Mouse (Mus musculus): Measurements from ENCODE around the gene Dars2. TPM values are rescaled to one million over a fixed set of nuclear protein-coding genes. Genes with fewer than 3 reads are reported as not detected.
A peak's percentile ranks its signal among the peaks of the same experiment; 100 is the strongest.

Gene Dars2
- total and polyA plus RNA-seq, 3 experiments = 46.2 to 64.7 (median 55.3) TPM

- Histone ChIP-seq H3K4me3 (replicated peaks in 1 of 3; ENCODE audit: low read depth in 2 of 3, low read length in 2 of 3, poor library complexity in 1 of 3) (no peak overlapping the region), H3K27me3 (replicated peaks) (no peaks in the 10 kb centered on the region), H3K36me3 (replicated peaks in 1 of 2; ENCODE audit: control insufficient read depth in 1 of 2, insufficient read depth in 1 of 2, low read length in 1 of 2) (peaks cover 6 to 37% of the 10 kb centered on the region in 2 experiments), H3K9me3 (replicated peaks; ENCODE audit: low read length) (no peaks in the 10 kb centered on the region), H3K27ac (ENCODE audit: insufficient read depth, low read depth) (no peak overlapping the region), H3K9ac (ENCODE audit: insufficient read depth, low read depth) (no peak overlapping the region), H3K79me2 (replicated peaks; ENCODE audit: control insufficient read depth, extremely low read depth, insufficient read depth, poor library complexity, severe bottlenecking) (peaks cover 35% of the 10 kb centered on the region), H3K4me1 (ENCODE audit: control insufficient read depth in 1 of 2, insufficient read depth in 2 of 2) (peaks cover 2 to 40% of the 10 kb centered on the region in 2 experiments; a peak in 2 of 4 replicates), H3K4me2 (ENCODE audit: insufficient read depth, low read depth, poor library complexity, severe bottlenecking) (no peak overlapping the region)
- in situ Hi-C loops (cut with MboI; ENCODE audit: low pct_ligation_motif_present, low pct_unique_long_range_greater_than_20kb, low sequenced_read_pairs) = no loop called here
- dilution Hi-C loops (cut with MboI; ENCODE audit: extremely low pct_ligation_motif_present, extremely low pct_unique_long_range_greater_than_20kb, low sequenced_read_pairs) = no loop called here
- TF ChIP-seq ETS1 (conservative IDR thresholded peaks at IDR 0.05; ENCODE audit: low read depth, low read length) (no peak), MAZ (IDR thresholded peaks at IDR 0.05; ENCODE audit: low read depth, low read length) (no peak), ZNF384 (IDR thresholded peaks at IDR 0.05; ENCODE audit: low read depth, low read length) (no peak), PAX5 (IDR thresholded peaks at IDR 0.05; ENCODE audit: low read length) (no peak), IRF4 (IDR thresholded peaks at IDR 0.05; ENCODE audit: low read depth, low read length) (no peak), JUN (IDR thresholded peaks at IDR 0.05; ENCODE audit: insufficient read depth, low read depth, low read length) (no peak), ZKSCAN1 (IDR thresholded peaks at IDR 0.05; ENCODE audit: borderline replicate concordance, low read depth, low read length) (no peak), POLR2A (IDR thresholded peaks at IDR 0.05; ENCODE audit: low read depth, low read length) (no peak), BHLHE40 (IDR thresholded peaks at IDR 0.05; ENCODE audit: low read depth, low read length) (no peak), MAFK (IDR thresholded peaks at IDR 0.05; ENCODE audit: insufficient replicate concordance, low read length) (no peak), SMC3 (IDR thresholded peaks at IDR 0.05; ENCODE audit: low read depth, low read length) (no peak), USF2 (conservative IDR thresholded peaks at IDR 0.05; ENCODE audit: low read depth, low read length) (no peak), MEF2A (IDR thresholded peaks at IDR 0.05; ENCODE audit: borderline replicate concordance, low read depth, low read length) (no peak), NELFE (IDR thresholded peaks at IDR 0.05; ENCODE audit: low read depth, low read length) (no peak), MXI1 (IDR thresholded peaks at IDR 0.05; ENCODE audit: low read depth, low read length) (no peak)
- DNase-seq (ENCODE audit: extremely low read depth) = no peak
These were observed 6.8 kb upstream of the Dars2 start for GRCm38 (mm10) chr1:161077243-161077642.

- in situ Hi-C loops (cut with MboI; ENCODE audit: low pct_ligation_motif_present, low pct_unique_long_range_greater_than_20kb, low sequenced_read_pairs) = no loop called here
- H3K4me1 ChIP-seq (ENCODE audit: control insufficient read depth in 1 of 2, insufficient read depth in 2 of 2) = peaks cover 2 to 40% of the 10 kb centered on the region in 2 experiments; a peak in 2 of 4 replicates
These were observed 5.8 kb upstream of the Dars2 start for GRCm38 (mm10) chr1:161076238-161076637.

More at GRCm38 (mm10) chr1:161076238-161076637, 5.8 kb upstream of the Dars2 start:
- dilution Hi-C loops (cut with MboI; ENCODE audit: extremely low pct_ligation_motif_present, extremely low pct_unique_long_range_greater_than_20kb, low sequenced_read_pairs) = no loop called here
- peaks cover 2 to 32% of the 10 kb centered on the region in 2 experiments for H3K36me3 ChIP-seq (replicated peaks in 1 of 2; ENCODE audit: control insufficient read depth in 1 of 2, insufficient read depth in 1 of 2, low read length in 1 of 2)
- H3K79me2 ChIP-seq (replicated peaks; ENCODE audit: control insufficient read depth, extremely low read depth, insufficient read depth, poor library complexity, severe bottlenecking) = peaks cover 45% of the 10 kb centered on the region
- H3K4me3 ChIP-seq (replicated peaks in 1 of 3; ENCODE audit: low read depth in 2 of 3, low read length in 2 of 3, poor library complexity in 1 of 3) = peak overlapping the region in 2 of 3 experiments; percentile 5 to 37
- TF ChIP-seq GABPA (IDR thresholded peaks at IDR 0.05; ENCODE audit: insufficient replicate concordance, low read depth, low read length) (no peak), JUN (IDR thresholded peaks at IDR 0.05; ENCODE audit: insufficient read depth, low read depth, low read length) (no peak), TBP (conservative IDR thresholded peaks at IDR 0.05; ENCODE audit: low read depth, low read length) (no peak), MAFK (IDR thresholded peaks at IDR 0.05; ENCODE audit: insufficient replicate concordance, low read length) (no peak), UBTF (IDR thresholded peaks at IDR 0.05; ENCODE audit: low read depth, low read length) (no peak), MAZ (IDR thresholded peaks at IDR 0.05; ENCODE audit: low read depth, low read length) (no peak), ELF1 (IDR thresholded peaks at IDR 0.05; ENCODE audit: low read depth, low read length) (no peak), EP300 (IDR thresholded peaks at IDR 0.05; ENCODE audit: low read length) (no peak), ZMIZ1 (IDR thresholded peaks at IDR 0.05; ENCODE audit: low read depth, low read length) (no peak), CTCF (conservative IDR thresholded peaks at IDR 0.05 in 1 of 2, IDR thresholded peaks at IDR 0.05 in 1 of 2; ENCODE audit: low read depth in 2 of 2, low read length in 2 of 2) (no peak), ZC3H11A (IDR thresholded peaks at IDR 0.05; ENCODE audit: low read depth, low read length) (no peak), POLR2A (IDR thresholded peaks at IDR 0.05; ENCODE audit: low read depth, low read length) (0 out of 2 replicates have a peak, but pooled peaks have one; percentile 16), MYC (IDR thresholded peaks at IDR 0.05; ENCODE audit: low read depth, low read length) (peak; percentile 45; the same call in 1 of the 2 replicates), USF1 (IDR thresholded peaks at IDR 0.05; ENCODE audit: low read depth, low read length) (no peak), ETS1 (conservative IDR thresholded peaks at IDR 0.05; ENCODE audit: low read depth, low read length) (no peak), MAX (IDR thresholded peaks at IDR 0.05; ENCODE audit: low read length) (no peak), ZKSCAN1 (IDR thresholded peaks at IDR 0.05; ENCODE audit: borderline replicate concordance, low read depth, low read length) (no peak), TCF12 (IDR thresholded peaks at IDR 0.05; ENCODE audit: low read depth, low read length) (no peak), CHD1 (IDR thresholded peaks at IDR 0.05; ENCODE audit: low read depth, low read length) (no peak), HCFC1 (IDR thresholded peaks at IDR 0.05; ENCODE audit: low read depth, low read length) (no peak), ZNF384 (IDR thresholded peaks at IDR 0.05; ENCODE audit: low read depth, low read length) (peak; percentile 76; the same call in 1 of the 2 replicates)
- H3K4me2 ChIP-seq (ENCODE audit: insufficient read depth, low read depth, poor library complexity, severe bottlenecking) = peak overlapping the region; percentile 99; the same call in 1 of the 2 replicates
- H3K9ac ChIP-seq (ENCODE audit: insufficient read depth, low read depth) = peak overlapping the region; percentile 66; the same call in 1 of the 2 replicates
- H3K27me3 ChIP-seq (replicated peaks) = no peaks in the 10 kb centered on the region
- H3K9me3 ChIP-seq (replicated peaks; ENCODE audit: low read length) = no peaks in the 10 kb centered on the region
- peak overlapping the region; percentile 52 for H3K27ac ChIP-seq (ENCODE audit: insufficient read depth, low read depth)
- DNase-seq (ENCODE audit: extremely low read depth) = peak; percentile 48
